Mouse (Mus musculus): Measurements from ENCODE around the gene Cfap69.

DNA sequence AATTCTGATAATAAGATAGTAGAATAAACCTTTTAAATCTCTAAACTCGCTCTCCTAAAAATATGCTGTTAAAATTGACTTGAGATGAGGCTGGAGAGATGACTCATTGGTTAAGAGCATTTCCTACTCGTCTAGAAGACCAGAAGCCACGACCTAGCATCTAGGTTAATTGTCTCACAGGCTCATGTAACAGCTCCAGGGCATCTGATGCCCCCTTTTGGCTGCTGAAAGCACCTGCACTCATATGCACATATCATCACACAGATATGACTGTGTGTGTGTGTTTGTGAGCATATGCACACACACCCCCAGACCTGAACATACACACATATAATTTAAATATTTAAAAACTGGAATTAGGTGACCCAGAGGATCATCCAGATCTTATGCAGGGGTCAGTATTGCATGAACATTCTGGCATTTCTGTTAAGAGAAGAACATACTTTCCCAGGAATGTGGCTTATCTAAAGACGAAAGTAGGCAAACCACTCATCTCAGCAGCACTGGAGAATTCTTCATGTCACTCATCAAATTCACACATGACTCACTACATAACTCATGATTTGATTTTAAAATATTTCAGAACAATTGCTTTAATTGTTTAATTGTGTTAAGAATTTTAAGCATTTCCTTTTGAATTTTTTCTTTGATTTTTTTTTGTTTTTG lies 102.9 kb downstream of the Cfap69 start:
- TF ChIP-seq MYOG (IDR thresholded peaks at IDR 0.05; ENCODE audit: control insufficient read depth, extremely low read depth, insufficient read length): no peak
- no peak for TF ChIP-seq CTCF (IDR thresholded peaks at IDR 0.05; ENCODE audit: control insufficient read depth, insufficient read depth, insufficient read length)
- no peak for TF ChIP-seq MYOD1 (IDR thresholded peaks at IDR 0.05; ENCODE audit: control insufficient read depth, insufficient read length, low read depth)
- TF ChIP-seq CEBPB (IDR thresholded peaks at IDR 0.05; ENCODE audit: low read depth): no peak
- no peak for TF ChIP-seq USF1 (IDR thresholded peaks at IDR 0.05; ENCODE audit: low read depth)
